Mouse (Mus musculus) embryonic facial prominence, embryonic 14.5 days (tissue): ENCODE measurements around the gene Nav2. TPM values are rescaled to one million over a fixed set of nuclear protein-coding genes. Genes with fewer than 3 reads are reported as not detected.

Source experiments
- ATAC-seq: fragments of 200-750 bp; cut with Nextera tagmentation; 2 replicates; pipeline ENCODE4 v1.8.0; 2017; ENCODE audit warnings: low read depth, moderate number of reproducible peaks, moderate TSS enrichment
- DNase-seq: peaks from one replicate; pipeline ENCODE4 v3.0.0-alpha.2; 2015; ENCODE audit warnings: low spot score
- H3K27ac ChIP-seq: fragments of 300-500 bp; sonication (generic); replicated peaks from 2 replicates; pipeline ENCODE4 v1.5.1; 2014; ENCODE audit warnings: low read depth, mild to moderate bottlenecking, low read length, moderate library complexity
- H3K27me3 ChIP-seq: fragments of 300-500 bp; sonication (generic); replicated peaks from 2 replicates; pipeline ENCODE4 v1.6.1; 2014; ENCODE audit warnings: low read length; ENCODE audit not compliant: control insufficient read depth, insufficient read depth
- H3K36me3 ChIP-seq: fragments of 300-500 bp; sonication (generic); 2 replicates; pipeline ENCODE4 v1.6.1; 2014; ENCODE audit warnings: low read length, mixed read lengths; ENCODE audit not compliant: control insufficient read depth, insufficient read depth
- H3K4me1 ChIP-seq: fragments of 300-500 bp; sonication (generic); 2 replicates; pipeline ENCODE4 v1.6.1; 2014; ENCODE audit warnings: antibody characterized with exemption, low read length; ENCODE audit not compliant: control insufficient read depth, insufficient read depth
- H3K4me2 ChIP-seq: fragments of 300-500 bp; sonication (generic); 2 replicates; pipeline ENCODE4 v1.6.1; 2014; ENCODE audit warnings: low read depth, mild to moderate bottlenecking, low read length, moderate library complexity, mixed read lengths
- H3K4me3 ChIP-seq: fragments of 300-500 bp; sonication (generic); 2 replicates; pipeline ENCODE4 v1.5.1; 2014; ENCODE audit warnings: low read depth, mild to moderate bottlenecking, low read length
- H3K9ac ChIP-seq: fragments of 300-500 bp; sonication (generic); 2 replicates; pipeline ENCODE4 v1.6.1; 2014; ENCODE audit warnings: low read depth, mild to moderate bottlenecking, low read length, moderate library complexity, mixed read lengths
- H3K9me3 ChIP-seq: fragments of 300-500 bp; sonication (generic); 2 replicates; pipeline ENCODE4 v1.6.1; 2016; ENCODE audit warnings: low read length; ENCODE audit not compliant: control insufficient read depth
- WGBS: fragments of 180-500 bp; shearing (Covaris S2); extraction: QIAGEN DNeasy Blood & Tissue Kit; methylation state at CpG from one replicate; pipeline ENCODE4 v1.1.7; 2014; 5-methylcytosine and 5-hydroxymethylcytosine counted together
- polyA plus RNA-seq: library from polyadenylated mRNA; unstranded; fragments of >200 nt; fragmentation: Nextera tagmentation; extraction: Ambion mirVana; gene quantifications from 2 replicates; pipeline ENCODE4 v1.2.1, GENCODE M21; 2014

Nav2 gene
- polyA plus RNA-seq, 1 experiment from 2014 or later, result 13.5 TPM

- Histone ChIP-seq H3K36me3 (no peaks in the 10 kb centered on the region), H3K9me3 (no peaks in the 10 kb centered on the region), H3K4me1 (peaks cover 17% of the 10 kb centered on the region), H3K4me3 (no peak overlapping the region), H3K27me3 (no peaks in the 10 kb centered on the region), H3K9ac (no peak overlapping the region; the same call in 1 of the 2 replicates), H3K27ac (no peak overlapping the region), H3K4me2 (no peak overlapping the region)
- WGBS, result 41% methylated on average over 2 of the region's 3 CpGs
- no peak for DNase-seq
- ATAC-seq, result no peak
Measured at GRCm38 (mm10) chr7:49505024-49505423, 596.5 kb downstream of the Nav2 start.

GRCm38 (mm10) chr7:49506085-49506820 is 597.7 kb downstream of the Nav2 start:
- Histone ChIP-seq H3K9me3 (no peaks in the 10 kb centered on the region), H3K4me1 (peaks cover 19% of the 10 kb centered on the region), H3K36me3 (no peaks in the 10 kb centered on the region), H3K27me3 (no peaks in the 10 kb centered on the region), H3K4me3 (no peak overlapping the region), H3K27ac (no peak overlapping the region), H3K4me2 (no peak overlapping the region), H3K9ac (no peak overlapping the region)
- WGBS, result 75% methylated on average over 12 of the region's 12 CpGs
- DNase-seq (no peak), ATAC-seq (no peak)

DNA sequence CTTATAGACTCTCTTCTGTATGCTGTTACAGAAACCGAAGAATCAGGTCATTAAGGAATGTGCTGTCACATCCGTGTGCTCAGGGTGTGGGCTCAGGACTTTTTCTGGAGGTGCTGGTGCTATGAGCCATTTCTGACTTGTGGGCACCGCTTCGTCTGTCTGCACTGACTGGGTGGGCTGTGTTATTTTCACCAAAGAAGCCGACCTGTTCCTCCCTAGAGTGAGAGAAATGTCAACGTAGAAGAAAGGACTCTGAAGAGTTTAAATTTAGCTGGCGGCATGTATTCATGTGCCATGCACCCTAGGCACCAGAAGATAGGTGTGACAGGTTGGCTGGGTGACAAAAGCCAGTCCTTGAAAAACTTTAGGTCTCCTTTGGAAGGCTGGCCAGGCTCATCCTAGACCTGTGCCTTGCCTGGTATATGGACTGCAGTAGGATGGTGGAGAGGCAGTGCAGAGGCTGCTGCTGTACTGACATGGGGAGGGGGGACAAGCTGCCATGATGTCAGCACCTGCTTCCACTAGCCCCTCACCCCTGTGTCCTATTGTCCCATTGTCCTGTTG is 599.5 kb downstream of the Nav2 start:
- ATAC-seq (no peak), DNase-seq (no peak)
- Histone ChIP-seq H3K27ac (no peak overlapping the region), H3K36me3 (no peaks in the 10 kb centered on the region), H3K27me3 (no peaks in the 10 kb centered on the region), H3K4me1 (peaks cover 19% of the 10 kb centered on the region), H3K9ac (no peak overlapping the region), H3K4me2 (no peak overlapping the region), H3K4me3 (no peak overlapping the region), H3K9me3 (no peaks in the 10 kb centered on the region)
- 74% methylated on average over 7 of the region's 7 CpGs for WGBS

DNA sequence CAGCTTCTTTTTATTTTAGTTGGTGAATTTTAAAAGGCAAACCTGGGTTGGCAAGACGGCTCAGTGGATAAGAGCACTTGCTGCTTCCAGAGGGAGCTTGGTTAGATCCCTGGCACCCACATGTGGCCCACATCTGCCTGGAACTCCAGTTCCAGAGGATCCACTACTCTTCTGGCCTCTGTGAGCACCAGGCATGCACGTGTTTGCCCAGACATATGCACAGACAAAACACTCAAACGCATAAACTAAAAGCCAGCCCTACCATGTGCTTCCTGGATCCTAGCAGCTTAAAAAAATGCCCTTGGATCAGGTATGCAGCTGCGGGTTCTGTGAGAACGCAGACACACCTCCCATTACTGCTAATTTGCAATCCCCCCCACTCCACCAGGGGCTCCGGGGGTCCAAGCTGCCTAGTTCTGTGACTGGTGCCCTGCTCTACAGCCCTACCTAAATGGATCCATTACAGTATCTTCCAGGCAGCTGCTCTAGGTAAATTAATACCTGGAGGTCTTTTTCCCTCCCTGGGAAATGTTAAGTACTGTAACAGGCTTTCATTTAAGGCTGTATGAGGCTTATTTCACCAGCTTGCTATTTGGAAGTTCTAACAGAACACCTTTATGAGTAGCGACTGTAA is 603.4 kb downstream of the Nav2 start:
- Histone ChIP-seq H3K9ac (no peak overlapping the region), H3K36me3 (no peaks in the 10 kb centered on the region), H3K4me3 (no peak overlapping the region), H3K4me2 (no peak overlapping the region), H3K27ac (no peak overlapping the region), H3K4me1 (peaks cover 8% of the 10 kb centered on the region; the same call in 1 of the 2 replicates), H3K27me3 (no peaks in the 10 kb centered on the region), H3K9me3 (no peaks in the 10 kb centered on the region)
- ATAC-seq (peak; percentile 58), DNase-seq (peak; percentile 51)
- WGBS, result 24% methylated on average over 7 of the region's 7 CpGs

DNA sequence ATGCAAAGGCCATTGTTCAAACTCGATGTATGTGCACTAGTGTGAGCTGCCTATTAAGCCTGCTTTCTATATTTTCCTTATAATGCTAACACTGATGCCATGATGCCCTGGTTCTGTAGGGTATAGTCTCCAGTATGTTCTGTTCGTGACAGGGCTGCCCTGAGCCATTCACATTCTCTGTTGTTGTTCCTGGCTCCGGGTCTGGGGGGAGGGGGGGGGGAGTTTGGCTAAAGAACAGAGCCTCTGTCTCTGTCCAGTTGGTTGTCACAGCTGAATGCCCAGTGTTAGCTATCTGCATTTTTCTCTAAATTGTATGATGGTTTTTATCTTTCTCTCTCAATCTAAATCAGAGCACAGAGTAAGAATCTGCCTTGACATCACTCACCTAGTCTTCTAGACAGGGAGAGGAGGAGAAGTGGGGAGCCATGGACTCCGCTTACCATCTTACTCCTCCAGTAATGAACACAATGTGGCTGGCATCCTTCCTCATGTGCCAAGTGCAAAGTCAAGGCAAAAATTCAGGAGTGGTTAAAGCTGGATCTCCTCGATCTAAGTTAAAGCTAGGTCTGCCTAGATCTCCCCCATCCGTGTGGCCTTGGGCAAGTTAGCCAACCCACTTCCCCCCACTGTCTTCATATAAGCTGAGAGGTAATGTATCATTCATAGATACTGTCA is 605.4 kb downstream of the Nav2 start:
- Histone ChIP-seq H3K4me2 (no peak overlapping the region), H3K4me3 (no peak overlapping the region), H3K36me3 (no peaks in the 10 kb centered on the region), H3K27ac (no peak overlapping the region), H3K27me3 (no peaks in the 10 kb centered on the region), H3K9ac (no peak overlapping the region), H3K4me1 (peaks cover 8% of the 10 kb centered on the region; the same call in 1 of the 2 replicates), H3K9me3 (no peaks in the 10 kb centered on the region)
- no peak for ATAC-seq
- 67% methylated on average over 6 of the region's 6 CpGs for WGBS
- DNase-seq, result no peak

DNA sequence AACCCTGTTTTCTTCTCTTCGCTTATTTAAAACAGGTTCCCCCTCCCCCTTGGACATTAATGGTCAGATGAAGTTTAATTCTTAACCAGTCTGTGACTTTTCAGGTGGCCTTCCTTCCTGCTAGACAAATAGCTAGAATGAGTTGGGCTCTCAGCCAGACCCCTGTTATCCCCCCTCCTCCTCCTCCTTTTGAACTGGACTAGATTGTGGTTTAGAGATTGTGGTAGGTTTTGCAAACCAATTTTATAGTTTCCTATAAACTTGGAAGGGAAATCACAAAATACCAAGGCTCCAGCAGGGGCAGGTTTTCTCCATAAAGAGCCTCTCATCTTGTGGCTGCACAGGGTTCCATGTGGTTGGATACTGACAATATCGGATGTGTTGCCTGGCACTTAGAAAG is 606.5 kb downstream of the Nav2 start:
- WGBS, result 77% methylated on average over 2 of the region's 2 CpGs
- H3K27ac ChIP-seq, result no peak overlapping the region

GRCm38 (mm10) chr7:49520504-49520903 is 612.0 kb downstream of the Nav2 start:
- Histone ChIP-seq H3K4me2 (no peak overlapping the region), H3K4me3 (no peak overlapping the region), H3K9me3 (no peaks in the 10 kb centered on the region), H3K27me3 (0 out of 2 replicates have a peak, but pooled peaks cover 8% of the 10 kb centered on the region), H3K9ac (no peak overlapping the region), H3K27ac (no peak overlapping the region), H3K4me1 (peaks cover 26% of the 10 kb centered on the region), H3K36me3 (no peaks in the 10 kb centered on the region)
- DNase-seq, result no peak
- no peak for ATAC-seq
- 42% methylated on average over 2 of the region's 2 CpGs for WGBS

More for the DNA sequence above, 606.5 kb downstream of the Nav2 start:
- peaks cover 5% of the 10 kb centered on the region; the same call in 1 of the 2 replicates for H3K4me1 ChIP-seq
- peak; percentile 39 for DNase-seq
- no peaks in the 10 kb centered on the region for H3K27me3 ChIP-seq
- ATAC-seq, result no peak
- no peaks in the 10 kb centered on the region for H3K36me3 ChIP-seq
- no peak overlapping the region for H3K9ac ChIP-seq
- H3K4me3 ChIP-seq, result no peak overlapping the region
- no peak overlapping the region for H3K4me2 ChIP-seq
- H3K9me3 ChIP-seq, result no peaks in the 10 kb centered on the region

GRCm38 (mm10) chr7:49521349-49521748 is 612.8 kb downstream of the Nav2 start:
- 0 out of 2 replicates have a peak overlapping the region, but pooled peaks have one; percentile 1 for H3K9ac ChIP-seq
- 16% methylated on average over 4 of the region's 4 CpGs for WGBS
- H3K4me3 ChIP-seq, result no peak overlapping the region
- peaks cover 31% of the 10 kb centered on the region for H3K4me1 ChIP-seq
- 0 out of 2 replicates have a peak, but pooled peaks cover 8% of the 10 kb centered on the region for H3K27me3 ChIP-seq
- DNase-seq (peak; percentile 57), ATAC-seq (no peak)
- H3K9me3 ChIP-seq, result no peaks in the 10 kb centered on the region
- H3K27ac ChIP-seq, result 0 out of 2 replicates have a peak overlapping the region, but pooled peaks have one; percentile 1
- peak overlapping the region; percentile 62 for H3K4me2 ChIP-seq
- no peaks in the 10 kb centered on the region for H3K36me3 ChIP-seq
